In the genomic region with DNA sequence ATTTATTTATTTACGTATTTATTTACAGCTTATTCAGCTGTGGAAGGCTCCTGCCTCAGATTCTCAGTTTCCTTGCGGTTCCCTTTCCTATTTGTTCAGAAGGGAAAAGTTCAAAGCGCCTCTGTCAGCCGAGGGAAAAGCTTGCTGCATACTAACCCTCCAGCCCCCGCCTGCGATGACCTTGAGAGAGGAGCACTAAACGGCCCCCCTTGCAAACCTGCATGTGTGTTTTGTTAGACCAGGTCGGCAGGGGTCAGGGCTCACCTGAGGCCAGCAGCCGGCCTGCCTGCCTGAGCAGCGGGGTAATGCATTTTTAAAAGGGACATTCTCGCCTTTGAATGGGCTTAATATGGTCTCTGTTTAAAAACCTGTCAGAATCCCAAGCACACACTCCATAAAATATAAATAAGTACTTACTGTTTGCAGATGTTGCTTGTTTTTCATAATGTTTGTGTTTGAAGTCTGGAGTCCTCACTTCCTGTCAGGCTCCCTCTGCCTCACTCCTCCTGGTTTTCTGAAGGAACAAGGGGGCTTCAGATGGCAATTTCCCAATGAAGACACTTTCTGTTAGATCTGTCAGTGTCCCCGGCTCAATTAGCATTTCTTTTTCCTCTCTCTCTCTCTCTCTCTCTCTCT, we compare ENCODE assay signal across 8 mouse cellular contexts.
DNase-seq lines count a peak whose midpoint lies in the region; ATAC-seq and TF ChIP-seq lines count a peak whose summit lies in the region.

No protein-coding gene starts in this region.

- no peak for TF ChIP-seq POLR2A in bone marrow macrophage, adult 2 months (IDR thresholded peaks at IDR 0.05; ENCODE audit: borderline replicate concordance, low read depth, low read length)

- no peak for TF ChIP-seq CTCF in bone marrow macrophage, adult 2 months (IDR thresholded peaks at IDR 0.05; ENCODE audit: low read depth, low read length)
- no peak for TF ChIP-seq CTCF in liver, postnatal 0 days (IDR thresholded peaks at IDR 0.05; ENCODE audit: low read depth)

- peak overlapping the region; percentile 55 for H3K4me2 ChIP-seq in embryonic facial prominence, embryonic 13.5 days
- peak overlapping the region; percentile 65 for H3K4me2 ChIP-seq in liver, postnatal 0 days (ENCODE audit: low read depth, low read length)

- peak overlapping the region; percentile 11; the same call in 1 of the 2 replicates for H3K9ac ChIP-seq in embryonic facial prominence, embryonic 13.5 days
- no peak overlapping the region; the same call in 1 of the 2 replicates for H3K9ac ChIP-seq in liver, postnatal 0 days (replicated peaks)

- H3K4me3 ChIP-seq in bone marrow macrophage, adult 2 months (ENCODE audit: insufficient read depth, low read length) = peak overlapping the region; percentile 40
- H3K4me3 ChIP-seq in embryonic facial prominence, embryonic 13.5 days = peak overlapping the region; percentile 34
- peak overlapping the region; percentile 26 for H3K4me3 ChIP-seq in liver, postnatal 0 days (ENCODE audit: low read depth, low read length)

- DNase-seq in kidney, adult 11 months = peak; percentile 12
- peak; percentile 20 for DNase-seq in liver, postnatal 0 days
- DNase-seq in right cerebral cortex, postnatal 10 days (ENCODE audit: low spot score in 2 of 2) = no peak
- no peak for DNase-seq in layer of hippocampus, adult 11-12 months (ENCODE audit: low spot score)
- no peak for DNase-seq in testis, postnatal 10 days (ENCODE audit: low spot score)

- ATAC-seq in embryonic facial prominence, embryonic 13.5 days (ENCODE audit: insufficient number of reproducible peaks, insufficient read depth, low FRiP score, low TSS enrichment, low read depth) = no peak
- ATAC-seq in liver, postnatal 0 days = no peak
- ATAC-seq in megakaryocyte-erythroid progenitor cell, adult 5-6 weeks (replicated peaks; ENCODE audit: low FRiP score, low TSS enrichment, poor library complexity, severe bottlenecking) = no peak

- H3K27ac ChIP-seq in bone marrow macrophage, adult 2 months (ENCODE audit: insufficient read depth, low read depth, low read length) = no peak overlapping the region
- peak overlapping the region; percentile 23; the same call in 1 of the 2 replicates for H3K27ac ChIP-seq in embryonic facial prominence, embryonic 13.5 days
- no peak overlapping the region for H3K27ac ChIP-seq in liver, postnatal 0 days (ENCODE audit: low read depth)

- H3K9me3 ChIP-seq in embryonic facial prominence, embryonic 13.5 days = no peaks in the 10 kb centered on the region
- H3K9me3 ChIP-seq in liver, postnatal 0 days (ENCODE audit: low read length) = no peaks in the 10 kb centered on the region

- H3K4me1 ChIP-seq in bone marrow macrophage, adult 2 months (ENCODE audit: control insufficient read depth, insufficient read depth, low read length) = no peaks in the 10 kb centered on the region
- H3K4me1 ChIP-seq in embryonic facial prominence, embryonic 13.5 days = peaks cover 31% of the 10 kb centered on the region
- peaks cover 5% of the 10 kb centered on the region; the same call in 1 of the 2 replicates for H3K4me1 ChIP-seq in liver, postnatal 0 days (ENCODE audit: insufficient read depth)

- no peaks in the 10 kb centered on the region for H3K36me3 ChIP-seq in embryonic facial prominence, embryonic 13.5 days
- H3K36me3 ChIP-seq in liver, postnatal 0 days (replicated peaks; ENCODE audit: insufficient read depth, low read length) = no peaks in the 10 kb centered on the region

- WGBS in embryonic facial prominence, embryonic 13.5 days = 7% methylated on average over 12 of the region's 12 CpGs
- WGBS in liver, postnatal 0 days (ENCODE audit: insufficient replicate concordance) = 14% methylated on average over 12 of the region's 12 CpGs

- peaks cover 13% of the 10 kb centered on the region; the same call in 1 of the 2 replicates for H3K27me3 ChIP-seq in embryonic facial prominence, embryonic 13.5 days
- 0 out of 2 replicates have a peak, but pooled peaks cover 5% of the 10 kb centered on the region for H3K27me3 ChIP-seq in liver, postnatal 0 days (ENCODE audit: insufficient read depth, low read length)

- no peak for TF ChIP-seq EP300 in liver, postnatal 0 days (IDR thresholded peaks at IDR 0.05; ENCODE audit: low read depth)

Comparison
In these comparisons a context has a peak if more than half of its experiments do, and no peak if none do; other contexts are left out.
1. DNase-seq: peak in kidney, adult 11 months (single experiment) and liver, postnatal 0 days (single experiment); none in right cerebral cortex, postnatal 10 days (0 of 2), layer of hippocampus, adult 11-12 months (single experiment) and testis, postnatal 10 days (single experiment).
2. Peak in every context shown above with its lines, with median percentiles within 50 percentile points of each other: H3K4me3 ChIP-seq.